Mouse (Mus musculus) thymus, adult 2 months (tissue): ENCODE results near the gene Hck.

ENCODE experiments used
- CTCF ChIP-seq: fragments of 200-500 bp; IDR thresholded peaks from 2 replicates; pipeline ENCODE4 v1.5.1; 2012; ENCODE audit warnings: mild to moderate bottlenecking, control low read depth, low read length, moderate library complexity, borderline replicate concordance; ENCODE audit not compliant: control insufficient read depth, poor library complexity, insufficient read depth; ENCODE audit errors: extremely low read depth
- POLR2A ChIP-seq: fragments of 200-500 bp; IDR thresholded peaks from 2 replicates; pipeline ENCODE4 v1.6.1; 2012; ENCODE audit warnings: mild to moderate bottlenecking, low read length, control low read depth, moderate library complexity; ENCODE audit not compliant: control insufficient read depth, poor library complexity, insufficient read depth; ENCODE audit errors: extremely low read depth

DNA sequence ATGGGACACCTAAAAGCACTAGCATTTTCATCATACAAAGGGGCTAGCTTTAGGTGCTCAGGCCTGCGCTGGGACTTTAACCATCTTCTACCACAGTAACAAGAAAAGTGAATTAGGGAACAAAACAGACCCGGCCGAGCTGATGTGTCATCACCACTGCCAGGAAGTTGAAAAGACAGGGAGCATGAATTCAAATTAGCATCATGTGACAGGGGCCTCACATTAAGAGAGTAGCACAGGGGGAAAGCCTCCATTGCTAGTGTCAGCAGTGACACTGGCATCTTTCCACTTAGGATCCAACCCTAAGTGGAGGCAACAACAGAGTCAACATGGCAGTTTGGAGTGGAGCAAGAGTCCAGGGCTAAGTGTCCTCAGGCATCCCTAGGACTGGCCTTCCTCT is 39.0 kb downstream of the Hck start:
- TF ChIP-seq CTCF = no peak
- TF ChIP-seq POLR2A = no peak
